Mouse (Mus musculus): ENCODE data around the gene Ankrd6. TPM values are rescaled to one million over a fixed set of nuclear protein-coding genes. Genes with fewer than 3 reads are reported as not detected.
A peak's percentile ranks its signal among the peaks of the same experiment; 100 is the strongest.

Ankrd6 gene
- polyA plus RNA-seq, 1 experiment = 0.32 TPM

DNA sequence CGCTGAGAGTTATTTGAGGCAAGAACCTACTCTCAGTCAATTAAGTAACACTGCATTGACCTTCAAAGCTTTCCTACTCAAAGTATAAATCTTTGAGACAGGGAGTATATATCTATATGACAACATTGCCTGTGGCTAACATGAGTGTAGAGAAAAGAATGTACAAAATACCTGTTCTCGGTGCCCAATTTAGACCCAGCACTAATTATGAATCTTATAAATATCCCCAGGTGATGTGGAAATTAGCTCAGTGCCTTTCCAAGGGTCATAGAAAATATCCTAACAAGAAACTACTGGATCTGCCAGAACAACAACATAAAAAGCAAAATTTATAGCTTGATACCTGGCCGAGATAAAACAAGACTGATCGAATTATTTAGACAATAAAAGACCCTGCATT is 151.7 kb downstream of the Ankrd6 start:
- no peak for TF ChIP-seq POLR2A (IDR thresholded peaks at IDR 0.05; ENCODE audit: low read depth, low read length)
- TF ChIP-seq CTCF (IDR thresholded peaks at IDR 0.05; ENCODE audit: extremely low read depth, insufficient read depth, insufficient read length, insufficient replicate concordance) = no peak
- no peak for DNase-seq (ENCODE audit: low read depth in 1 of 2, low spot score in 2 of 2)
- Histone ChIP-seq H3K4me3 (ENCODE audit: extremely low read depth, insufficient read depth, insufficient read length) (no peak overlapping the region), H3K4me1 (ENCODE audit: control insufficient read depth, insufficient read depth, insufficient read length) (0 out of 2 replicates have a peak, but pooled peaks cover 7% of the 10 kb centered on the region), H3K27ac (ENCODE audit: insufficient read depth, low read length) (no peak overlapping the region), H3K27me3 (ENCODE audit: control insufficient read depth, insufficient read depth, low read length) (no peaks in the 10 kb centered on the region), H3K36me3 (ENCODE audit: control insufficient read depth, insufficient read depth, low read length) (no peaks in the 10 kb centered on the region)
- WGBS = 96% methylated on average over 4 of the region's 4 CpGs

DNA sequence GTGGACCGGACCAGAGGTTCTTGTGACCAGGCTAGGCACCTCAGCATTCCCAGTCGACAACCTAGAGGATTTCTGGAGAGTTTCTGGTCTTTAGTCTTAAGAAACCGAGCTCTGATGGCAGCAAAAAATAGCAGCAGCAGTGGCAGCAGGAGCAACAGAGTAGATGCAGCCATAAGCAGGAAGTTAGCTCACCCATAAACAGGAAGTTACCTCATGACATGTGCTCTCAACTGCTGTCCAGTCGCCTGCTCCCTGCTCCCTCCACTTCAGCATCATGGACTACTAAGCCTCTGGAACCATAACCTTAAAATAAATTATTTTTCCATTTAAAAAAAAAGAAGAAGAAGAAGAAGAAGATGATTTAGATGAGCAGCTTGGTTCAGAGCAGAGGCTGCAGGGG is 161.6 kb downstream of the Ankrd6 start:
- Histone ChIP-seq H3K36me3 (ENCODE audit: control insufficient read depth, insufficient read depth, low read length) (no peaks in the 10 kb centered on the region), H3K27me3 (ENCODE audit: control insufficient read depth, insufficient read depth, low read length) (no peaks in the 10 kb centered on the region), H3K4me3 (ENCODE audit: extremely low read depth, insufficient read depth, insufficient read length) (no peak overlapping the region), H3K27ac (ENCODE audit: insufficient read depth, low read length) (no peak overlapping the region), H3K4me1 (ENCODE audit: control insufficient read depth, insufficient read depth, insufficient read length) (no peaks in the 10 kb centered on the region)
- no peak for DNase-seq (ENCODE audit: low read depth in 1 of 2, low spot score in 2 of 2)
- WGBS = 83% methylated on average over 4 of the region's 4 CpGs
- TF ChIP-seq CTCF (IDR thresholded peaks at IDR 0.05; ENCODE audit: extremely low read depth, insufficient read depth, insufficient read length, insufficient replicate concordance) (no peak), POLR2A (IDR thresholded peaks at IDR 0.05; ENCODE audit: low read depth, low read length) (no peak)

DNA sequence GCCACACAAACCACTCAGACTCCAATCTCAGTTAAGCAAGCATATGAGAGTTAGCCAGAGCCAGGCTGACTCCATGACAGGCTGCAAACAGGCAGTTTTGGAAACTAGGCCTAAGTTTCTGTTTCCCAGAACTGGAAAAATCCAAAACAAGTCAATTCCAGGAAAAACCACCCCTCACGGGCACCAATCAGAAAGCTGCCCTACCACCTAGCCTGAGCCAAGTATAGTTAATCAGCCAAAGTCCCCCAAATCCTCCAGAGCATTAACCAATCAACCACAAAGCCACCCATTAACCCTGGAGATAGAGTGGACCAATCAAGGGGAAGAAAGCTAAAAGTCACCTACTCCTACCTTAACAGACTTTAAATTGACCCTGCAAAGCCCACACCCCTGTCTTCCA is 163.5 kb downstream of the Ankrd6 start:
- H3K27me3 ChIP-seq (ENCODE audit: control insufficient read depth, insufficient read depth, low read length) = no peaks in the 10 kb centered on the region
- H3K4me3 ChIP-seq (ENCODE audit: extremely low read depth, insufficient read depth, insufficient read length) = no peak overlapping the region
- H3K4me1 ChIP-seq (ENCODE audit: control insufficient read depth, insufficient read depth, insufficient read length) = no peaks in the 10 kb centered on the region
- H3K36me3 ChIP-seq (ENCODE audit: control insufficient read depth, insufficient read depth, low read length) = no peaks in the 10 kb centered on the region
- 93% methylated on average over 1 of the region's 1 CpGs for WGBS
- DNase-seq (ENCODE audit: low read depth in 1 of 2, low spot score in 2 of 2) = no peak
- H3K27ac ChIP-seq (ENCODE audit: insufficient read depth, low read length) = no peak overlapping the region
- TF ChIP-seq POLR2A (IDR thresholded peaks at IDR 0.05; ENCODE audit: low read depth, low read length) (no peak), CTCF (IDR thresholded peaks at IDR 0.05; ENCODE audit: extremely low read depth, insufficient read depth, insufficient read length, insufficient replicate concordance) (no peak)

DNA sequence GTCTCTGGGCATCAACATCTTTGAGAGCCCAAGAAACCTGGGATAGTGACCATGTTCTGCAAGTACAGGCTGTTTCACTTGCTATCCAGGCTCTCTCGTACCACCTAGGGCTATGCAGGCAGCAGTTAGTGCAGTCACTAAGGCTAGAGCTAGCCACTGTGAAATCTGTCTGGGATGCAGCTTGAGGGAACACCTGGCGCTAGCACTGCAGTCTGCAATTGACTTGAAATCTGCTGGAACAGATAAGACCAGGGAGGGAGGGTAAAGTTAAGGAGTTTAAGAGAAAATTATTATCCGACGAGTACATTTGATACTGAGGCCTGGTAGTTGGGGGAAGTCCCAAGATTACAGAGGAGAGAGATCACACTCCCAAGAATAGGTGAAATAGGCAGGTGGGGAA is 170.6 kb downstream of the Ankrd6 start:
- TF ChIP-seq CTCF (IDR thresholded peaks at IDR 0.05; ENCODE audit: extremely low read depth, insufficient read depth, insufficient read length, insufficient replicate concordance) = no peak
- TF ChIP-seq POLR2A (IDR thresholded peaks at IDR 0.05; ENCODE audit: low read depth, low read length) = no peak
- H3K36me3 ChIP-seq (ENCODE audit: control insufficient read depth, insufficient read depth, low read length) = peaks cover 3% of the 10 kb centered on the region
- H3K4me3 ChIP-seq (ENCODE audit: extremely low read depth, insufficient read depth, insufficient read length) = no peak overlapping the region
- DNase-seq (ENCODE audit: low read depth in 1 of 2, low spot score in 2 of 2) = no peak
- H3K27me3 ChIP-seq (ENCODE audit: control insufficient read depth, insufficient read depth, low read length) = no peaks in the 10 kb centered on the region
- no peak overlapping the region for H3K27ac ChIP-seq (ENCODE audit: insufficient read depth, low read length)
- H3K4me1 ChIP-seq (ENCODE audit: control insufficient read depth, insufficient read depth, insufficient read length) = no peaks in the 10 kb centered on the region
- WGBS = 83% methylated on average over 4 of the region's 4 CpGs

- DNase-seq (ENCODE audit: low read depth in 1 of 2, low spot score in 2 of 2) = no peak
- whole genome bisulfite sequencing = 93% methylated on average over 7 of the region's 7 CpGs
- Histone ChIP-seq H3K27me3 (ENCODE audit: control insufficient read depth, insufficient read depth, low read length) (no peaks in the 10 kb centered on the region), H3K4me1 (ENCODE audit: control insufficient read depth, insufficient read depth, insufficient read length) (peaks cover 2% of the 10 kb centered on the region; the same call in 1 of the 2 replicates), H3K27ac (ENCODE audit: insufficient read depth, low read length) (no peak overlapping the region), H3K4me3 (ENCODE audit: extremely low read depth, insufficient read depth, insufficient read length) (no peak overlapping the region), H3K36me3 (ENCODE audit: control insufficient read depth, insufficient read depth, low read length) (peaks cover 29% of the 10 kb centered on the region)
- TF ChIP-seq POLR2A (IDR thresholded peaks at IDR 0.05; ENCODE audit: low read depth, low read length) = no peak
- no peak for TF ChIP-seq CTCF (IDR thresholded peaks at IDR 0.05; ENCODE audit: extremely low read depth, insufficient read depth, insufficient read length, insufficient replicate concordance)
Observed at GRCm38 (mm10) chr4:32770284-32770810, 180.3 kb downstream of the Ankrd6 start.

- H3K4me1 ChIP-seq (ENCODE audit: control insufficient read depth, insufficient read depth, insufficient read length) = peaks cover 2% of the 10 kb centered on the region; the same call in 1 of the 2 replicates
- H3K4me3 ChIP-seq (ENCODE audit: extremely low read depth, insufficient read depth, insufficient read length) = no peak overlapping the region
- no peaks in the 10 kb centered on the region for H3K27me3 ChIP-seq (ENCODE audit: control insufficient read depth, insufficient read depth, low read length)
- no peak overlapping the region for H3K27ac ChIP-seq (ENCODE audit: insufficient read depth, low read length)
- TF ChIP-seq CTCF (IDR thresholded peaks at IDR 0.05; ENCODE audit: extremely low read depth, insufficient read depth, insufficient read length, insufficient replicate concordance) (no peak), POLR2A (IDR thresholded peaks at IDR 0.05; ENCODE audit: low read depth, low read length) (no peak)
- peak; percentile 47 to 50 for DNase-seq (ENCODE audit: low read depth in 1 of 2, low spot score in 2 of 2)
- WGBS = 21% methylated on average over 10 of the region's 10 CpGs
- H3K36me3 ChIP-seq (ENCODE audit: control insufficient read depth, insufficient read depth, low read length) = peaks cover 20% of the 10 kb centered on the region
Observed at GRCm38 (mm10) chr4:32768046-32768445, 182.6 kb downstream of the Ankrd6 start.

DNA sequence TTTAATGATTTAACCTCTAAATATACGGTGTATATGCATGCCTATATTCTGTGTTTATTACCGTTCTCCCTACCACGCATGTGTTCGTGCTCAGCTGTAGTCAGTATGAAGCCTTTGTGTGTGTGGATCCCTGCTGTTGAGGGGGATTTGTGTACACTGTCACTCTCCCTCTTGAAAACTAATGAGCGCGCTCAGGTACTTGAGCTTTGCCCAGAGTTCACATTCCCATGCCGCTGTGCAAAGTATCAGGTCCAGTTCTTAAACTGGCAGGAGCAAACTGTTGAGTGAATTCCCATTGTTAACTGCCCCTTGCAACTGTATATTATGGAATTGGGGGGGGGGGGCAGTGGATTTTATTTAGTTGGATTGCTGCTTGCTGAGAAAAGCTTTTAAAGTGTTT is 183.2 kb downstream of the Ankrd6 start:
- H3K36me3 ChIP-seq (ENCODE audit: control insufficient read depth, insufficient read depth, low read length) = peaks cover 19% of the 10 kb centered on the region
- H3K4me3 ChIP-seq (ENCODE audit: extremely low read depth, insufficient read depth, insufficient read length) = no peak overlapping the region
- 94% methylated on average over 7 of the region's 7 CpGs for WGBS
- H3K27ac ChIP-seq (ENCODE audit: insufficient read depth, low read length) = no peak overlapping the region
- H3K4me1 ChIP-seq (ENCODE audit: control insufficient read depth, insufficient read depth, insufficient read length) = peaks cover 2% of the 10 kb centered on the region; the same call in 1 of the 2 replicates
- no peaks in the 10 kb centered on the region for H3K27me3 ChIP-seq (ENCODE audit: control insufficient read depth, insufficient read depth, low read length)
- DNase-seq (ENCODE audit: low read depth in 1 of 2, low spot score in 2 of 2) = no peak
- TF ChIP-seq CTCF (IDR thresholded peaks at IDR 0.05; ENCODE audit: extremely low read depth, insufficient read depth, insufficient read length, insufficient replicate concordance) = no peak
- no peak for TF ChIP-seq POLR2A (IDR thresholded peaks at IDR 0.05; ENCODE audit: low read depth, low read length)
